18 mouse cellular contexts compared by ENCODE assay signal in the genomic region with DNA sequence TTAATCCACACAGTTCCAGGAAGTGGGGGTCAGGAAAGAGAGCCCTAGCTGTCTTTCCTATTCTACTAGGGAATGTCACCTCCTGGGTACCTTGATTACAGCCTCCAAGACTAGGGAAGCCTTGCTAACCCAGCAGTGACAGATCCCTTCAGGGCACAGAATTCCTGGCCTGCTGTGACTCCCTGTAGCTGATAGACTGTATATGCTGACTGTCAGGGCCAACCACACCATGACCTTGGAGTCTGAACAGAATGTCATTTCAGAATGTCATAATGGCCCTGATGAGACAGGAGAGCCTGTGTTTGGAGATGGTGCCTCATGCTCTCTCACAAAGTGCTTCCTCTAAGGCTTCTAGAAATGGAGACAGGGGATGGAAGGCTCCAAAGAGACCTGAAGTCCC. TPM values are rescaled to one million over a fixed set of nuclear protein-coding genes. Genes with fewer than 3 reads are reported as not detected.
DNase-seq lines count a peak whose midpoint lies in the region; ATAC-seq and TF ChIP-seq lines count a peak whose summit lies in the region.
"Had no signal": no experiment of that assay in that cellular context is flagged by ENCODE, and none has a peak within 500 bp of the region (broad histone marks: within the 10 kb centered on the region; RNA-seq: fewer than 3 reads in every experiment).

No protein-coding gene starts in this region.

- H3K4me1 ChIP-seq in hindbrain, embryonic 10.5 days (replicated peaks), result no peaks in the 10 kb centered on the region
- no peaks in the 10 kb centered on the region for H3K4me1 ChIP-seq in hindbrain, embryonic 16.5 days (ENCODE audit: control insufficient read depth, insufficient read depth, low read depth, low read length)
- no peaks in the 10 kb centered on the region for H3K4me1 ChIP-seq in forebrain, embryonic 14.5 days (ENCODE audit: control insufficient read depth, insufficient read depth, low read length)
- H3K4me1 ChIP-seq: forebrain, embryonic 12.5 days; hindbrain, embryonic 15.5 days had no signal

- H3K27me3 ChIP-seq in hindbrain, embryonic 10.5 days (ENCODE audit: insufficient read depth, poor library complexity, severe bottlenecking), result no peaks in the 10 kb centered on the region
- no peaks in the 10 kb centered on the region for H3K27me3 ChIP-seq in hindbrain, embryonic 16.5 days (replicated peaks; ENCODE audit: control insufficient read depth, insufficient read depth, low read length)
- H3K27me3 ChIP-seq in forebrain, embryonic 14.5 days (replicated peaks; ENCODE audit: control insufficient read depth, insufficient read depth, low read length), result no peaks in the 10 kb centered on the region
- H3K27me3 ChIP-seq: embryonic facial prominence, embryonic 13.5 days; forebrain, embryonic 12.5 days; hindbrain, embryonic 15.5 days; Patski had no signal

- H3K4me2 ChIP-seq in hindbrain, embryonic 16.5 days (ENCODE audit: low read length), result no peak overlapping the region
- no peak overlapping the region for H3K4me2 ChIP-seq in forebrain, embryonic 14.5 days (ENCODE audit: low read length)
- H3K4me2 ChIP-seq: embryonic facial prominence, embryonic 13.5 days; forebrain, embryonic 12.5 days; hindbrain, embryonic 15.5 days had no signal

- DNase-seq in adrenal gland, adult 2 months, result peak; percentile 55
- DNase-seq in adrenal gland, postnatal 25 days, result no peak
- no peak for DNase-seq in hindbrain, embryonic 10.5 days (ENCODE audit: low spot score)
- DNase-seq in ZHBTc4 (ENCODE audit: low read depth, low spot score), result peak; percentile 57
- DNase-seq in left cerebral cortex, adult 2 months (ENCODE audit: extremely low spot score in 1 of 2, low spot score in 2 of 2), result no peak
- DNase-seq in forebrain, embryonic 14.5 days (ENCODE audit: low spot score), result no peak
- DNase-seq: cerebellum, adult 18-20 months; cerebellum, adult 9-11 months; cerebellum, postnatal 36 days; forebrain, postnatal 0 days; gastrocnemius, adult 2 months; gastrocnemius, postnatal 25 days; heart, postnatal 14 days had no signal

- no peak overlapping the region for H3K9ac ChIP-seq in hindbrain, embryonic 16.5 days (ENCODE audit: low read depth, low read length)
- no peak overlapping the region for H3K9ac ChIP-seq in forebrain, embryonic 14.5 days (ENCODE audit: low read length)
- H3K9ac ChIP-seq: embryonic facial prominence, embryonic 13.5 days; forebrain, embryonic 12.5 days; forebrain, postnatal 0 days; hindbrain, embryonic 15.5 days had no signal

- TF ChIP-seq CTCF in left cerebral cortex, adult 2 months (IDR thresholded peaks at IDR 0.05), result no peak

- H3K36me3 ChIP-seq in hindbrain, embryonic 10.5 days, result no peaks in the 10 kb centered on the region
- H3K36me3 ChIP-seq in hindbrain, embryonic 16.5 days (ENCODE audit: control insufficient read depth, insufficient read depth, low read length), result no peaks in the 10 kb centered on the region
- H3K36me3 ChIP-seq in forebrain, embryonic 14.5 days (ENCODE audit: control insufficient read depth, insufficient read depth, low read length), result no peaks in the 10 kb centered on the region
- H3K36me3 ChIP-seq: embryonic facial prominence, embryonic 13.5 days; forebrain, embryonic 12.5 days; hindbrain, embryonic 15.5 days had no signal

- H3K4me3 ChIP-seq in hindbrain, embryonic 10.5 days, result no peak overlapping the region
- no peak overlapping the region for H3K4me3 ChIP-seq in hindbrain, embryonic 16.5 days (ENCODE audit: low read length)
- H3K4me3 ChIP-seq in left cerebral cortex, adult 2 months, result no peak overlapping the region
- no peak overlapping the region for H3K4me3 ChIP-seq in forebrain, embryonic 14.5 days (ENCODE audit: low read depth, low read length)
- H3K4me3 ChIP-seq: embryonic facial prominence, embryonic 13.5 days; forebrain, embryonic 12.5 days; gastrocnemius, adult 2 months; hindbrain, embryonic 15.5 days had no signal

- no peak for ATAC-seq in hindbrain, embryonic 16.5 days
- no peak for ATAC-seq in forebrain, embryonic 14.5 days
- ATAC-seq: forebrain, postnatal 0 days; Patski had no signal

- intact Hi-C loops in left cerebral cortex, adult 2 months (cut with DNase I), result no loop called here

- H3K9me3 ChIP-seq in hindbrain, embryonic 10.5 days, result no peaks in the 10 kb centered on the region
- H3K9me3 ChIP-seq in hindbrain, embryonic 16.5 days (ENCODE audit: control insufficient read depth, low read length), result no peaks in the 10 kb centered on the region
- no peaks in the 10 kb centered on the region for H3K9me3 ChIP-seq in forebrain, embryonic 14.5 days (replicated peaks; ENCODE audit: control insufficient read depth, low read length)
- H3K9me3 ChIP-seq: embryonic facial prominence, embryonic 13.5 days; forebrain, embryonic 12.5 days; hindbrain, embryonic 15.5 days had no signal

- 0 out of 2 replicates have a peak overlapping the region, but pooled peaks have one; percentile 2 for H3K27ac ChIP-seq in hindbrain, embryonic 10.5 days
- no peak overlapping the region for H3K27ac ChIP-seq in hindbrain, embryonic 16.5 days (ENCODE audit: low read depth, low read length)
- H3K27ac ChIP-seq in left cerebral cortex, adult 2 months, result no peak overlapping the region
- H3K27ac ChIP-seq in forebrain, embryonic 14.5 days (ENCODE audit: low read depth, low read length), result no peak overlapping the region
- H3K27ac ChIP-seq: embryonic facial prominence, embryonic 13.5 days; forebrain, embryonic 12.5 days; gastrocnemius, adult 2 months; hindbrain, embryonic 15.5 days had no signal

RNA-seq across cellular contexts. Expression of a gene that starts 24.7 kb away (rescaled TPM):
- 10 to 100 TPM; 33.4 to 37.3 TPM for total RNA-seq in adrenal gland, adult 2 months (2021)
- 9.5 and 12.3 TPM in 2 replicates for polyA plus RNA-seq in adrenal gland, adult 2 months (2012; rRNA removed)
- total RNA-seq in adrenal gland, postnatal 25 days (2021), result 46.8 and 57.7 TPM in 2 replicates
- polyA plus RNA-seq in hindbrain, embryonic 10.5 days (2016; fragmentation: Nextera tagmentation; extraction: Ambion mirVana), result 9.6 and 13.3 TPM in 2 replicates
- 14.2 and 16.0 TPM in 2 replicates for polyA plus RNA-seq in hindbrain, embryonic 16.5 days (2015; fragmentation: Nextera tagmentation; extraction: Ambion mirVana)
- 100 to 1,000 TPM; 117 to 118 TPM for total RNA-seq in left cerebral cortex, adult 2 months (2021)
- 28.8 and 34.6 TPM in 2 replicates for polyA plus RNA-seq in forebrain, embryonic 14.5 days (2014; fragmentation: Nextera tagmentation; extraction: Ambion mirVana)

Comparison
In these comparisons a context has a peak if more than half of its experiments do, and no peak if none do; other contexts are left out.
1. DNase-seq: peak in adrenal gland, adult 2 months (single experiment) and ZHBTc4 (single experiment); none in adrenal gland, postnatal 25 days (single experiment), hindbrain, embryonic 10.5 days (single experiment), left cerebral cortex, adult 2 months (0 of 2) and forebrain, embryonic 14.5 days (single experiment).